Mouse (Mus musculus) forebrain, postnatal 0 days (tissue): ENCODE measurements around the gene Tmem145. TPM values are rescaled to one million over a fixed set of nuclear protein-coding genes. Genes with fewer than 3 reads are reported as not detected.

ENCODE experiments used
- ATAC-seq: fragments of 200-750 bp; cut with Nextera tagmentation; 2 replicates; pipeline ENCODE4 v1.8.0; 2017; ENCODE audit warnings: mild to moderate bottlenecking, moderate library complexity
- DNase-seq: peaks from one replicate; pipeline ENCODE4 v3.0.0-alpha.2; 2015
- H3K27ac ChIP-seq: fragments of 300-500 bp; sonication (generic); 2 replicates; pipeline ENCODE4 v1.5.1; 2014; ENCODE audit warnings: low read depth, mild to moderate bottlenecking, antibody characterized with exemption, low read length, moderate library complexity, mixed read lengths
- H3K27me3 ChIP-seq: fragments of 300-500 bp; sonication (generic); 2 replicates; pipeline ENCODE4 v1.6.1; 2014; ENCODE audit warnings: mild to moderate bottlenecking, low read length, mixed read lengths; ENCODE audit not compliant: insufficient read depth
- H3K36me3 ChIP-seq: fragments of 300-500 bp; sonication (generic); 2 replicates; pipeline ENCODE4 v1.6.1; 2014; ENCODE audit warnings: mild to moderate bottlenecking, moderate library complexity; ENCODE audit not compliant: insufficient read depth
- H3K4me1 ChIP-seq: fragments of 300-500 bp; sonication (generic); 2 replicates; pipeline ENCODE4 v1.6.1; 2014; ENCODE audit warnings: antibody characterized with exemption; ENCODE audit not compliant: insufficient read depth
- H3K4me2 ChIP-seq: fragments of 300-500 bp; sonication (generic); 2 replicates; pipeline ENCODE4 v1.6.1; 2014; ENCODE audit warnings: low read depth, mild to moderate bottlenecking, moderate library complexity
- H3K4me3 ChIP-seq: fragments of 300-500 bp; sonication (generic); 2 replicates; pipeline ENCODE4 v1.5.1; 2014; ENCODE audit warnings: low read depth, low read length, mixed read lengths
- H3K9ac ChIP-seq: fragments of 300-500 bp; sonication (generic); 2 replicates; pipeline ENCODE4 v1.6.1; 2014; ENCODE audit warnings: mild to moderate bottlenecking
- H3K9me3 ChIP-seq: fragments of 300-500 bp; sonication (generic); 2 replicates; pipeline ENCODE4 v1.6.1; 2016; ENCODE audit warnings: low read length
- CTCF ChIP-seq: sonication (generic); IDR thresholded peaks from 2 replicates; pipeline ENCODE4 v1.5.1; 2016; ENCODE audit warnings: antibody characterized with exemption, control low read depth, low read depth
- WGBS: fragments of 180-500 bp; shearing (Covaris S2); extraction: QIAGEN DNeasy Blood & Tissue Kit; methylation state at CpG from one replicate; pipeline ENCODE4 v1.1.7; 2014; 5-methylcytosine and 5-hydroxymethylcytosine counted together
- polyA plus RNA-seq: library from polyadenylated mRNA; unstranded; fragments of >200 nt; fragmentation: Nextera tagmentation; extraction: Ambion mirVana; gene quantifications from 2 replicates; pipeline ENCODE4 v1.2.1, GENCODE M21; 2015
- total RNA-seq: library from RNA; depleted of rRNA; stranded (reverse); fragments of >200 nt; gene quantifications from 2 replicates; pipeline ENCODE4 v1.2.3, GENCODE M21; 2014

The Tmem145 gene
- total and polyA plus RNA-seq, 2 experiments from 2014 or later, result 63.2 to 68.0 TPM

- Histone ChIP-seq H3K4me1 (peaks cover 40% of the 10 kb centered on the region), H3K27me3 (no peaks in the 10 kb centered on the region), H3K27ac (peak overlapping the region; percentile 99), H3K9ac (peak overlapping the region; percentile 72), H3K4me2 (peak overlapping the region; percentile 94), H3K4me3 (peak overlapping the region; percentile 77), H3K9me3 (no peaks in the 10 kb centered on the region), H3K36me3 (peaks cover 23% of the 10 kb centered on the region)
- 1% methylated on average over 73 of the region's 108 CpGs for WGBS
- ATAC-seq (peak; percentile 74), DNase-seq (peak; percentile 98)
- TF ChIP-seq CTCF, result no peak; the same call in 1 of the 2 replicates
These were observed 23.9 kb upstream of the Tmem145 start for GRCm38 (mm10) chr7:25281734-25282601.

GRCm38 (mm10) chr7:25282731-25283211, 23.1 kb upstream of the Tmem145 start:
- Histone ChIP-seq H3K27ac (peak overlapping the region; percentile 99), H3K9ac (peak overlapping the region; percentile 72), H3K9me3 (no peaks in the 10 kb centered on the region), H3K36me3 (peaks cover 31% of the 10 kb centered on the region), H3K4me1 (peaks cover 35% of the 10 kb centered on the region), H3K4me2 (peak overlapping the region; percentile 94), H3K27me3 (no peaks in the 10 kb centered on the region), H3K4me3 (peak overlapping the region; percentile 77)
- ATAC-seq (no peak), DNase-seq (peak; percentile 69)
- WGBS, result 2% methylated on average over 29 of the region's 36 CpGs
- TF ChIP-seq CTCF, result 0 out of 2 replicates have a peak, but pooled peaks have one; percentile 18

GRCm38 (mm10) chr7:25283637-25284036, 22.3 kb upstream of the Tmem145 start:
- Histone ChIP-seq H3K4me1 (peaks cover 33% of the 10 kb centered on the region), H3K27me3 (no peaks in the 10 kb centered on the region), H3K9me3 (no peaks in the 10 kb centered on the region), H3K4me3 (peak overlapping the region; percentile 77), H3K9ac (peak overlapping the region; percentile 72), H3K4me2 (peak overlapping the region; percentile 94), H3K27ac (peak overlapping the region; percentile 99), H3K36me3 (peaks cover 40% of the 10 kb centered on the region)
- ATAC-seq, result no peak
- DNase-seq, result no peak
- WGBS, result 18% methylated on average over 5 of the region's 5 CpGs
- no peak for TF ChIP-seq CTCF

DNA sequence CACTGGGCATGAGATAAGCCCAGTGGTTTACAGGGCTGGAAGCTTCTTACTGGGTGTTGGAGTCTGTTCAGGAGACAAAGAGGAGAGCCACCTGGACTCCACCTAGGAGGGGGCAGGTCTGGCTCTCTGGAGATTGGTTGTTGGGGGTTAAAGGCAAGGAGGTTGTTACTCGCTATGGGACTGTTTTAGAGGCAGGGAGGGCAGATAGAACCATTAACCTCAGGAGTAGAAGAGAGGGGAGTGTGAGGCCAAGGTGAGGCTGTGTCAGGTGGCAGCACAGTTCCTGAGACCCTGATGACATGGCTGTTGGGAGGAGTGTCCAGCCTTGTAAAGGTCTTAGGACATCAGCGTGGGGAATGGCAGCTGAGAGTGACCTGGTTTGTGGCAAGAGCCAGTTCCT, 21.7 kb upstream of the Tmem145 start:
- ATAC-seq, result no peak
- peaks cover 33% of the 10 kb centered on the region for H3K4me1 ChIP-seq

GRCm38 (mm10) chr7:25284766-25285165, 21.1 kb upstream of the Tmem145 start:
- no peak for ATAC-seq
- no peak for DNase-seq
- H3K36me3 ChIP-seq, result peaks cover 51% of the 10 kb centered on the region
- H3K4me1 ChIP-seq, result peaks cover 33% of the 10 kb centered on the region
- H3K4me3 ChIP-seq, result no peak overlapping the region
- H3K4me2 ChIP-seq, result peak overlapping the region; percentile 94
- TF ChIP-seq CTCF, result no peak
- 45% methylated on average over 5 of the region's 5 CpGs for WGBS
- no peak overlapping the region for H3K9ac ChIP-seq
- H3K9me3 ChIP-seq, result no peaks in the 10 kb centered on the region
- no peak overlapping the region for H3K27ac ChIP-seq
- no peaks in the 10 kb centered on the region for H3K27me3 ChIP-seq

More for the DNA sequence above, 21.7 kb upstream of the Tmem145 start:
- no peak for DNase-seq
- WGBS, result 57% methylated on average over 2 of the region's 2 CpGs
- Histone ChIP-seq H3K4me3 (peak overlapping the region; percentile 77; the same call in 1 of the 2 replicates), H3K36me3 (peaks cover 45% of the 10 kb centered on the region), H3K27me3 (no peaks in the 10 kb centered on the region), H3K27ac (no peak overlapping the region), H3K4me2 (peak overlapping the region; percentile 94), H3K9me3 (no peaks in the 10 kb centered on the region), H3K9ac (peak overlapping the region; percentile 72; the same call in 1 of the 2 replicates)
- no peak for TF ChIP-seq CTCF

GRCm38 (mm10) chr7:25285511-25286238, 20.2 kb upstream of the Tmem145 start:
- no peak for ATAC-seq
- H3K9ac ChIP-seq, result no peak overlapping the region
- DNase-seq, result no peak
- no peak overlapping the region for H3K4me2 ChIP-seq
- no peak for TF ChIP-seq CTCF
- no peak overlapping the region for H3K4me3 ChIP-seq
- peaks cover 24% of the 10 kb centered on the region for H3K4me1 ChIP-seq
- WGBS, result 77% methylated on average over 20 of the region's 20 CpGs
- no peaks in the 10 kb centered on the region for H3K27me3 ChIP-seq
- H3K9me3 ChIP-seq, result no peaks in the 10 kb centered on the region
- H3K36me3 ChIP-seq, result peaks cover 61% of the 10 kb centered on the region
- H3K27ac ChIP-seq, result no peak overlapping the region
